15 mouse cellular contexts compared by ENCODE assay signal in genomic region chr1:150874025-150874424, GRCm38 (mm10).
A peak's percentile ranks its signal among the peaks of the same experiment; 100 is the strongest.
DNase-seq lines count a peak whose midpoint lies in the region; ATAC-seq and TF ChIP-seq lines count a peak whose summit lies in the region.
"Had no signal": no experiment of that assay in that cellular context is flagged by ENCODE, and none has a peak within 500 bp of the region (broad histone marks: within the 10 kb centered on the region; RNA-seq: fewer than 3 reads in every experiment).

No protein-coding gene starts in this region.

- peak overlapping the region; percentile 31; the same call in 1 of the 2 replicates for H3K27ac ChIP-seq in gastrocnemius, adult 2 months
- peak overlapping the region; percentile 72; the same call in 1 of the 2 replicates for H3K27ac ChIP-seq in heart, embryonic 15.5 days
- H3K27ac ChIP-seq in midbrain, embryonic 12.5 days (replicated peaks) = no peak overlapping the region
- H3K27ac ChIP-seq in midbrain, embryonic 11.5 days (ENCODE audit: low read depth, low read length) = no peak overlapping the region
- H3K27ac ChIP-seq: embryonic facial prominence, embryonic 13.5 days; forebrain, embryonic 13.5 days; hindbrain, embryonic 10.5 days; hindbrain, embryonic 14.5 days; intestine, embryonic 15.5 days had no signal

- no peak overlapping the region for H3K9ac ChIP-seq in heart, embryonic 15.5 days
- no peak overlapping the region for H3K9ac ChIP-seq in midbrain, embryonic 12.5 days (replicated peaks)
- H3K9ac ChIP-seq in midbrain, embryonic 11.5 days (ENCODE audit: low read length) = no peak overlapping the region
- H3K9ac ChIP-seq: embryonic facial prominence, embryonic 13.5 days; forebrain, embryonic 13.5 days; hindbrain, embryonic 14.5 days; intestine, embryonic 15.5 days had no signal

- peaks cover 31% of the 10 kb centered on the region for H3K4me1 ChIP-seq in heart, embryonic 15.5 days (replicated peaks)
- H3K4me1 ChIP-seq in midbrain, embryonic 12.5 days = no peaks in the 10 kb centered on the region
- H3K4me1 ChIP-seq in midbrain, embryonic 11.5 days (ENCODE audit: control insufficient read depth, insufficient read depth, low read length) = no peaks in the 10 kb centered on the region
- H3K4me1 ChIP-seq: forebrain, embryonic 13.5 days had no signal

- no peak overlapping the region for H3K4me2 ChIP-seq in heart, embryonic 15.5 days
- H3K4me2 ChIP-seq in midbrain, embryonic 12.5 days (replicated peaks) = no peak overlapping the region
- H3K4me2 ChIP-seq in midbrain, embryonic 11.5 days = no peak overlapping the region
- H3K4me2 ChIP-seq: embryonic facial prominence, embryonic 13.5 days; forebrain, embryonic 13.5 days; hindbrain, embryonic 14.5 days; intestine, embryonic 15.5 days had no signal

- H3K27me3 ChIP-seq in heart, embryonic 15.5 days = no peaks in the 10 kb centered on the region
- H3K27me3 ChIP-seq in midbrain, embryonic 12.5 days = no peaks in the 10 kb centered on the region
- H3K27me3 ChIP-seq in midbrain, embryonic 11.5 days (ENCODE audit: control insufficient read depth, insufficient read depth, low read length) = no peaks in the 10 kb centered on the region
- H3K27me3 ChIP-seq: embryonic facial prominence, embryonic 13.5 days; forebrain, embryonic 13.5 days; intestine, embryonic 15.5 days had no signal

- H3K36me3 ChIP-seq in heart, embryonic 15.5 days = no peaks in the 10 kb centered on the region
- H3K36me3 ChIP-seq in midbrain, embryonic 12.5 days = no peaks in the 10 kb centered on the region
- no peaks in the 10 kb centered on the region for H3K36me3 ChIP-seq in midbrain, embryonic 11.5 days (ENCODE audit: control insufficient read depth, insufficient read depth, low read length)
- H3K36me3 ChIP-seq: hindbrain, embryonic 10.5 days; intestine, embryonic 15.5 days had no signal

- no peak for ATAC-seq in heart, embryonic 15.5 days (replicated peaks; ENCODE audit: insufficient number of reproducible peaks, insufficient read depth, low FRiP score, low read depth)
- peak; percentile 24; the same call in 1 of the 2 replicates for ATAC-seq in midbrain, embryonic 12.5 days (ENCODE audit: low FRiP score, low read depth)
- ATAC-seq in midbrain, embryonic 11.5 days (ENCODE audit: low FRiP score) = no peak
- ATAC-seq: forebrain, embryonic 13.5 days; intestine, embryonic 15.5 days had no signal

- intact Hi-C loops in gastrocnemius, adult 2 months (cut with DNase I) = no loop called here

- H3K4me3 ChIP-seq in gastrocnemius, adult 2 months = no peak overlapping the region
- no peak overlapping the region for H3K4me3 ChIP-seq in heart, embryonic 15.5 days
- no peak overlapping the region for H3K4me3 ChIP-seq in midbrain, embryonic 12.5 days
- H3K4me3 ChIP-seq in midbrain, embryonic 11.5 days (ENCODE audit: low read depth, low read length) = no peak overlapping the region
- H3K4me3 ChIP-seq: embryonic facial prominence, embryonic 13.5 days; forebrain, embryonic 13.5 days; hindbrain, embryonic 10.5 days; intestine, embryonic 15.5 days had no signal

- H3K9me3 ChIP-seq in heart, embryonic 15.5 days (replicated peaks) = no peaks in the 10 kb centered on the region
- no peaks in the 10 kb centered on the region for H3K9me3 ChIP-seq in midbrain, embryonic 12.5 days
- H3K9me3 ChIP-seq in midbrain, embryonic 11.5 days (ENCODE audit: control insufficient read depth, low read length) = no peaks in the 10 kb centered on the region
- H3K9me3 ChIP-seq: embryonic facial prominence, embryonic 13.5 days; forebrain, embryonic 13.5 days; hindbrain, embryonic 10.5 days; intestine, embryonic 15.5 days had no signal

- WGBS in heart, embryonic 15.5 days = 77% methylated on average over 5 of the region's 5 CpGs
- 77% methylated on average over 5 of the region's 5 CpGs for WGBS in midbrain, embryonic 12.5 days
- WGBS in midbrain, embryonic 11.5 days = 86% methylated on average over 5 of the region's 5 CpGs

- no peak for DNase-seq in gastrocnemius, adult 2 months
- DNase-seq in gastrocnemius, adult 8-10 months (ENCODE audit: low spot score in 2 of 2) = no peak
- no peak for DNase-seq in heart, postnatal 4 days
- no peak for DNase-seq in midbrain, embryonic 11.5 days (ENCODE audit: low spot score, missing footprints)
- DNase-seq: adrenal gland, postnatal 25 days; cerebellum, postnatal 36 days; gastrocnemius, postnatal 10 days; kidney, adult 18-20 months had no signal

- no peak for TF ChIP-seq CTCF in gastrocnemius, adult 2 months (IDR thresholded peaks at IDR 0.05)

Comparison
In these comparisons a context has a peak if more than half of its experiments do, and no peak if none do; other contexts are left out.
1. H3K27ac ChIP-seq: peak in gastrocnemius, adult 2 months (single experiment) and heart, embryonic 15.5 days (single experiment); none in midbrain, embryonic 12.5 days (single experiment) and midbrain, embryonic 11.5 days (single experiment).